Mouse (Mus musculus) kidney, adult 2 months (tissue): ENCODE data around the gene Cdc14b.

Source experiments
- CTCF ChIP-seq: fragments of 200-500 bp; conservative IDR thresholded peaks from 2 replicates; pipeline ENCODE4 v1.5.1; 2011; ENCODE audit warnings: low read depth, mild to moderate bottlenecking, control low read depth, low read length, moderate library complexity, mixed read lengths; ENCODE audit not compliant: insufficient read depth, insufficient read length
- POLR2A ChIP-seq: fragments of 200-500 bp; IDR thresholded peaks from one replicate; pipeline ENCODE4 v1.6.1; 2011; ENCODE audit warnings: low read depth, low read length, control low read depth

GRCm38 (mm10) chr13:64311266-64311665, 36.2 kb upstream of the Cdc14b start:
- no peak for TF ChIP-seq CTCF
- TF ChIP-seq POLR2A = no peak
